Mouse (Mus musculus) bone marrow, adult 2 months (tissue): ENCODE data around the gene Ak2.

Experiments
- CTCF ChIP-seq: fragments of 200-500 bp; IDR thresholded peaks from 2 replicates; pipeline ENCODE4 v1.5.1; 2011; ENCODE audit warnings: low read length, control low read depth; ENCODE audit not compliant: control insufficient read depth, insufficient read depth
- POLR2A ChIP-seq: fragments of 200-500 bp; IDR thresholded peaks from 2 replicates; pipeline ENCODE4 v1.6.1; 2011; ENCODE audit warnings: low read depth, mild to moderate bottlenecking, control low read depth, low read length, borderline replicate concordance; ENCODE audit not compliant: control insufficient read depth

DNA sequence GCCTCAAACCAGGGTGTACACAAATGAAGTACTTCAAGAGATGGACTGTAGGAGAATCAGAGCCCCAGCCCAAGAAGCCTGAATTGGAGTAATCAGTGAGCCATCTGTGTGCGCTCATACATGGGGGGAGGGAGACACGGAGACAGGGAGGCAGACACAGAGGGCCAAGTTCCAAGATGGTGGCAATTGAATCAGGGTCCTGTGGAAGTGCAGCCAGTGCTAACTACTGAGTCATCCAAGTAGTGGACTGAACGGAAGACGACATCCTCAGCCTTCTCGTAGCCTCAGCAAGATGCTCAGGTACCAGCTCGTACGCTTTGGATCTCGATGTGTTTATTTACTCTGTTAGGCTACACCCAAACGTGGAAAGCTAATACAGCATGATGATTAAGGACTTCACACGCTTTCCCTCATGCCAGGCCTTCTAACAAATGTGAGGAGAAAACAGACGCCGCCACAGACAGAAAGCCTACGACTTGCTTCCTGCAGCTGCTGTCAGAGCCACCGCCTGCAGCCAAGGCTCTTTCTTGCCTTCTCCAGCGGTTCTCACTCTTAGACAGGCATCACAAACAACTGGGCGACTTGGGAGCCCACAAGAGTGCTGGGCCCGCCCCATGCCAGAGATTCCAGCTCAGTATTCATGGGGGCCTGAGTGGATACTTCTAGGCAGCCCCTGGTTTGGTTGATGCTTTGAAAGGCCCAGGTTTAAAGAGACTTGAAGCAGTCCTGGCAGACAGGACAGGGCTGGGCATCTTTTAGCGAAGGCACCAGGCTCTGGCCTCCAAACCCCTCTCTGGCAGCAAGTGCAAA lies 21.9 kb upstream of the Ak2 start:
- TF ChIP-seq CTCF (no peak), POLR2A (no peak)
